Mouse (Mus musculus) right cerebral cortex, postnatal 25 days (tissue): ENCODE data around the gene Cdkn2d.

Source experiments
- DNase-seq: peaks from one replicate; pipeline ENCODE4 v3.0.0; 2022

Gene Cdkn2d

DNA sequence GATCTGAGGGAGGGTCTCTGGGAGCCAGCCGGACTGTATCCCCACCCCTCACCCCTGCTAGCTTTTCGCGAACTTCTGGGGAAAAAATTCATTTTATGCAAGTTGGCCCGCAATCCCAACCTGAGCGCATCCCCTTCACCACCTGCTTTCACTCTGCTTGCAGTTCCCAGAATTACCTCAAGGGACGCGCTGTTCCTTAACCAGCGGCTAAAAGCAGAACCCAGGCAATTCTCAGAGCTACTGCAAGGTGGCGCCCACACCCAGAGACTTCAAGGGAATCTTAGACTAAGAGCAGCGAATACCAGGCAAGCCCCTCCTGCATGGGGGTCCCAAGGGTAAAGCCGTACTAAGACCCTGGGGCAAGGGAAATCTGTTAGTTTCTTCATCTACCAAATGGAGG lies 49.9 kb downstream of the Cdkn2d start:
- peak; percentile 76 for DNase-seq

- no peak for DNase-seq
These were observed 51.8 kb downstream of the Cdkn2d start for GRCm38 (mm10) chr9:21239465-21239848.

- DNase-seq = peak; percentile 83
These were observed 52.3 kb downstream of the Cdkn2d start, which contains the start of gene Keap1 for GRCm38 (mm10) chr9:21238733-21239464. Gene Keap1 (minus strand): TSS chr9:21239361.
